Mouse (Mus musculus) CH12.LX (cell line): Measurements from ENCODE around the gene Tmem115. TPM values are rescaled to one million over a fixed set of nuclear protein-coding genes. Genes with fewer than 3 reads are reported as not detected.

Source experiments
- DNase-seq: peaks from one replicate; pipeline ENCODE4 v3.0.0-alpha.2; 2013; ENCODE audit errors: extremely low read depth
- H3K27ac ChIP-seq: 2 replicates; pipeline ENCODE4 v1.5.1; 2012; ENCODE audit warnings: low read depth, mild to moderate bottlenecking, control low read depth, moderate library complexity; ENCODE audit not compliant: insufficient read depth
- H3K27me3 ChIP-seq: replicated peaks from 2 replicates; pipeline ENCODE3; 2012; ENCODE audit warnings: inconsistent platforms
- H3K36me3 ChIP-seq, 2 experiments: replicated peaks in 1 of 2; 2 replicates each; pipeline versions ENCODE3 to v1.6.1; 2012; ENCODE audit warnings: inconsistent platforms in 1 of 2, low read length in 1 of 2, mild to moderate bottlenecking in 1 of 2, mixed read lengths in 1 of 2, moderate library complexity in 1 of 2; ENCODE audit not compliant: control insufficient read depth in 1 of 2, insufficient read depth in 1 of 2
- H3K4me1 ChIP-seq, 2 experiments: 2 replicates each; pipeline ENCODE4 v1.6.1; 2012; ENCODE audit warnings: inconsistent platforms in 1 of 2, moderate library complexity in 1 of 2; ENCODE audit not compliant: insufficient read depth in 2 of 2, control insufficient read depth in 1 of 2
- H3K4me2 ChIP-seq: 2 replicates; pipeline ENCODE4 v1.6.1; 2012; ENCODE audit warnings: low read depth, mild to moderate bottlenecking, control low read depth; ENCODE audit not compliant: poor library complexity, insufficient read depth, severe bottlenecking
- H3K4me3 ChIP-seq, 3 experiments: fragments of 150-350 bp in 1 of 3; sonication (generic) in 1 of 3; replicated peaks in 1 of 3; 2 replicates each; pipeline versions ENCODE3 to v1.5.1; 2011 to 2012; ENCODE audit warnings: low read depth in 2 of 3, low read length in 2 of 3, mild to moderate bottlenecking in 2 of 3, moderate library complexity in 2 of 3, control low read depth in 1 of 3, improper control_type of control experiment in 1 of 3, inconsistent platforms in 1 of 3, mixed read lengths in 1 of 3; ENCODE audit not compliant: poor library complexity in 1 of 3
- H3K79me2 ChIP-seq: replicated peaks from 2 replicates; pipeline ENCODE4 v1.6.1; 2012; ENCODE audit warnings: mild to moderate bottlenecking, moderate library complexity; ENCODE audit not compliant: control insufficient read depth, poor library complexity, insufficient read depth, severe bottlenecking; ENCODE audit errors: extremely low read depth
- H3K9ac ChIP-seq: 2 replicates; pipeline ENCODE4 v1.6.1; 2012; ENCODE audit warnings: low read depth, mild to moderate bottlenecking, control low read depth, moderate library complexity; ENCODE audit not compliant: insufficient read depth
- H3K9me3 ChIP-seq: replicated peaks from 2 replicates; pipeline ENCODE3; 2012; ENCODE audit warnings: low read length, inconsistent platforms, mixed read lengths
- BHLHE40 ChIP-seq: IDR thresholded peaks from 2 replicates; pipeline ENCODE4 v1.6.1; 2011; ENCODE audit warnings: mild to moderate bottlenecking, low read depth, low read length, improper control_type of control experiment
- CHD1 ChIP-seq: IDR thresholded peaks from 2 replicates; pipeline ENCODE4 v1.6.1; 2012; ENCODE audit warnings: low read depth, low read length, improper control_type of control experiment, inconsistent platforms
- CHD2 ChIP-seq: IDR thresholded peaks from 2 replicates; pipeline ENCODE4 v1.6.1; 2011; ENCODE audit warnings: low read length, improper control_type of control experiment
- ELF1 ChIP-seq: IDR thresholded peaks from 2 replicates; pipeline ENCODE4 v1.6.1; 2014; ENCODE audit warnings: low read depth, mild to moderate bottlenecking, inconsistent platforms, low read length, improper control_type of control experiment
- IRF4 ChIP-seq: IDR thresholded peaks from 2 replicates; pipeline ENCODE4 v1.6.1; 2014; ENCODE audit warnings: low read depth, mild to moderate bottlenecking, inconsistent platforms, low read length, improper control_type of control experiment
- JUN ChIP-seq: IDR thresholded peaks from 2 replicates; pipeline ENCODE4 v1.6.1; 2011; ENCODE audit warnings: low read depth, mild to moderate bottlenecking, low read length, improper control_type of control experiment, moderate library complexity; ENCODE audit not compliant: insufficient read depth
- MAZ ChIP-seq: IDR thresholded peaks from 2 replicates; pipeline ENCODE4 v1.6.1; 2012; ENCODE audit warnings: low read depth, mild to moderate bottlenecking, inconsistent platforms, low read length, improper control_type of control experiment, moderate library complexity
- MEF2A ChIP-seq: IDR thresholded peaks from 2 replicates; pipeline ENCODE4 v1.6.1; 2014; ENCODE audit warnings: low read depth, mild to moderate bottlenecking, inconsistent platforms, low read length, improper control_type of control experiment, borderline replicate concordance
- MXI1 ChIP-seq: IDR thresholded peaks from 2 replicates; pipeline ENCODE4 v1.6.1; 2011; ENCODE audit warnings: mild to moderate bottlenecking, low read depth, low read length, improper control_type of control experiment
- MYC ChIP-seq: IDR thresholded peaks from 2 replicates; pipeline ENCODE4 v1.6.1; 2011; ENCODE audit warnings: low read depth, mild to moderate bottlenecking, improper control_type of control experiment, low read length
- NRF1 ChIP-seq: IDR thresholded peaks from 2 replicates; pipeline ENCODE4 v1.6.1; 2014; ENCODE audit warnings: low read depth, mild to moderate bottlenecking, inconsistent platforms, low read length, improper control_type of control experiment, moderate library complexity
- PAX5 ChIP-seq: IDR thresholded peaks from 2 replicates; pipeline ENCODE4 v1.6.1; 2012; ENCODE audit warnings: low read length, inconsistent platforms, mixed read lengths
- POLR2AphosphoS2 ChIP-seq: IDR thresholded peaks from 2 replicates; pipeline ENCODE4 v1.6.1; 2011; ENCODE audit warnings: low read depth, low read length, improper control_type of control experiment
- SIN3A ChIP-seq: IDR thresholded peaks from 2 replicates; pipeline ENCODE4 v1.6.1; 2012; ENCODE audit warnings: low read length, improper control_type of control experiment, inconsistent platforms
- TCF12 ChIP-seq: IDR thresholded peaks from 2 replicates; pipeline ENCODE4 v1.6.1; 2014; ENCODE audit warnings: low read depth, mild to moderate bottlenecking, inconsistent platforms, low read length, improper control_type of control experiment
- UBTF ChIP-seq: IDR thresholded peaks from 2 replicates; pipeline ENCODE4 v1.6.1; 2012; ENCODE audit warnings: low read depth, mild to moderate bottlenecking, inconsistent platforms, low read length, improper control_type of control experiment, moderate library complexity
- USF1 ChIP-seq: IDR thresholded peaks from 2 replicates; pipeline ENCODE4 v1.6.1; 2014; ENCODE audit warnings: low read depth, mild to moderate bottlenecking, inconsistent platforms, low read length, improper control_type of control experiment
- ZC3H11A ChIP-seq: IDR thresholded peaks from 2 replicates; pipeline ENCODE4 v1.6.1; 2012; ENCODE audit warnings: low read depth, mild to moderate bottlenecking, inconsistent platforms, low read length, improper control_type of control experiment
- ZMIZ1 ChIP-seq: IDR thresholded peaks from 2 replicates; pipeline ENCODE4 v1.6.1; 2012; ENCODE audit warnings: low read depth, mild to moderate bottlenecking, inconsistent platforms, low read length, improper control_type of control experiment
- ZNF384 ChIP-seq: IDR thresholded peaks from 2 replicates; pipeline ENCODE4 v1.6.1; 2012; ENCODE audit warnings: low read depth, low read length, improper control_type of control experiment, inconsistent platforms
- dilution Hi-C: fragments of 300-500 bp; cut with MboI; formaldehyde crosslinking; loops from 2 replicates; pipeline ENCODE4 v1.14.3; 2020; ENCODE audit warnings: low sequenced_read_pairs; ENCODE audit not compliant: extremely low pct_unique_long_range_greater_than_20kb, extremely low pct_ligation_motif_present
- in situ Hi-C: fragments of 300-500 bp; cut with MboI; formaldehyde crosslinking; loops from 3 replicates; pipeline ENCODE4 v1.14.3; 2019; ENCODE audit warnings: low sequenced_read_pairs, low pct_ligation_motif_present, low pct_unique_long_range_greater_than_20kb, mixed read lengths
- polyA plus RNA-seq: library from polyadenylated mRNA; unstranded; fragments of >175 nt; gene quantifications from 2 replicates; pipeline ENCODE4 v1.2.1, GENCODE M21; 2012; ENCODE audit warnings: low read depth; ENCODE audit not compliant: insufficient read length
- total RNA-seq, 2 experiments: library from RNA; depleted of rRNA; stranded (reverse); fragments of 300-350 nt in 1 of 2; fragments of >200 nt in 1 of 2; gene quantifications; 2 replicates each; pipeline ENCODE4 v1.2.3; 2012 to 2014

The Tmem115 gene
- total and polyA plus RNA-seq, 3 experiments = 12.6 to 17.9 (median 13.0) TPM

DNA sequence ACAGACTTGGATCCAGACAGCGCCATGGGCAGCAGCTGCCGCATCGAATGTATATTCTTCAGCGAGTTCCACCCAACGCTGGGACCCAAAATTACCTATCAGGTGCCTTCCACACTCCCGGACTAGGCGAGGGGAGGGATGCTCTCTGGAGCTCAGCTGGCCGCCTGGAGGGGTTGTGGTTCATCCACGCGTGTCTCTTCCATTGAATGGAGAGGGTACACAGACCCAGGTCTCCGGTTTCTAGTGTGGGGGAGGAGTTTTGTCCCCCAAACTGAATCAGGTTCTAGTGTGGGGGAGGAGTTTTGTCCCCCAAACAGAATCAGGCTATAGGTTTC, 8.6 kb downstream of the Tmem115 start:
- in situ Hi-C loops = no loop called here
- peaks cover 47 to 58% of the 10 kb centered on the region in 2 experiments for H3K36me3 ChIP-seq
- H3K27me3 ChIP-seq = no peaks in the 10 kb centered on the region
- dilution Hi-C loops = no loop called here
- DNase-seq = no peak
- peak overlapping the region; percentile 77 for H3K9ac ChIP-seq
- peaks cover 5 to 40% of the 10 kb centered on the region in 2 experiments; a peak in 2 of 4 replicates for H3K4me1 ChIP-seq
- H3K79me2 ChIP-seq = peaks cover 3% of the 10 kb centered on the region; the same call in 1 of the 2 replicates
- H3K9me3 ChIP-seq = no peaks in the 10 kb centered on the region
- peak overlapping the region; percentile 95 for H3K4me2 ChIP-seq
- no peak overlapping the region for H3K27ac ChIP-seq
- H3K4me3 ChIP-seq = peak overlapping the region; percentile 63 to 76 (median 70)
- TF ChIP-seq TCF12 (0 out of 2 replicates have a peak, but pooled peaks have one; percentile 5), ZNF384 (no peak), MXI1 (peak; percentile 33; the same call in 1 of the 2 replicates), MEF2A (0 out of 2 replicates have a peak, but pooled peaks have one; percentile 8), IRF4 (0 out of 2 replicates have a peak, but pooled peaks have one; percentile 2), BHLHE40 (peak; percentile 33), SIN3A (peak; percentile 67), NRF1 (no peak), POLR2AphosphoS2 (no peak), ZMIZ1 (peak; percentile 68; the same call in 1 of the 2 replicates)

DNA sequence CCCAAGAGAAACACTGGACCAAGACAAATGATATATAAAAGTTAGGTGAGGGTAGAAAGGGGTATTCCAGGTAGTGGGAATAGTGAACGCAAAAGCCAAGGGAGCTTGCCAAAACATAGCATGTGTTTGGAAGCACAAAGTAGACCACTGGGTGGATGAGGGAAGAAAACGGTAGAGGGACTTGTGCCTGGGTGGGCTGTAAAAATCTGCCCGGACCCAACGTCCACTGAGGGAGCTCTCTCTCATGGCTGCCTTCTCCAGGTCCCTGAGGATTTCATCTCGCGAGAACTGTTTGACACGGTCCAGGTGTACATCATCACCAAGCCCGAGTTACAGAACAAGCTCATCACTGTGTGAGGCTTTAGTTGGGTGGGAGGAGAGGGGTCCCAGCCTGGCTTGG, 9.0 kb downstream of the Tmem115 start:
- H3K9ac ChIP-seq = peak overlapping the region; percentile 77
- dilution Hi-C loops = no loop called here
- H3K79me2 ChIP-seq = no peaks in the 10 kb centered on the region; the same call in 1 of the 2 replicates
- in situ Hi-C loops = no loop called here
- no peak overlapping the region for H3K27ac ChIP-seq
- TF ChIP-seq POLR2AphosphoS2 (no peak), CHD2 (peak; percentile 75)
- H3K4me2 ChIP-seq = peak overlapping the region; percentile 95
- H3K9me3 ChIP-seq = no peaks in the 10 kb centered on the region
- DNase-seq = no peak
- no peaks in the 10 kb centered on the region for H3K27me3 ChIP-seq
- peaks cover 44 to 54% of the 10 kb centered on the region in 2 experiments for H3K36me3 ChIP-seq
- H3K4me3 ChIP-seq = peak overlapping the region; percentile 63 to 76 (median 70)
- peaks cover 5 to 40% of the 10 kb centered on the region in 2 experiments; a peak in 2 of 4 replicates for H3K4me1 ChIP-seq

DNA sequence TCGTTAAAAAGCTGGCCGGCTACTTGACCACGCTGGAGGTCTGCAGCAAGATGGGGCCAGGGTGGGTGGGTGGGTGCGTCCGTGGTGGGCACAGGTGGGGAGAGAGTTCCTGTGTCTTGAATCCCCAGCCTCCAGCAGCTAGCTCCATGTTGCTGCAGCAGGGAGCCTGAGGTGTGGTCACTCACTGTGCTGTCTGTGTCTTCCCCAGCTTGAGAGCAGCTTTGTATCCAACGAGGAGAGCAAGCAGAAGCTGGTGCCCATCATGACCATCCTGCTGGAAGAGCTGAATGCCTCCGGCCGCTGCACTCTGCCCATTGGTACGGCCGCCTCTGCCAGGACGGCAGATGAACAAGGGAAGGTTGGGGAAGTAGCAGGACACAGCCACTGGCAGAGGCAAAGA, 9.6 kb downstream of the Tmem115 start:
- Histone ChIP-seq H3K4me2 (no peak overlapping the region), H3K27ac (no peak overlapping the region), H3K9ac (no peak overlapping the region), H3K4me1 (peaks cover 5 to 45% of the 10 kb centered on the region in 2 experiments; a peak in 2 of 4 replicates), H3K79me2 (no peaks in the 10 kb centered on the region), H3K9me3 (no peaks in the 10 kb centered on the region), H3K27me3 (no peaks in the 10 kb centered on the region), H3K4me3 (no peak overlapping the region), H3K36me3 (peaks cover 38 to 48% of the 10 kb centered on the region in 2 experiments)
- in situ Hi-C loops (no loop called here), dilution Hi-C loops (no loop called here)
- no peak for DNase-seq
- no peak for TF ChIP-seq JUN
- no peak for TF ChIP-seq ELF1
- TF ChIP-seq CHD1 = no peak
- no peak for TF ChIP-seq PAX5
- TF ChIP-seq TCF12 = no peak
- TF ChIP-seq UBTF = no peak
- no peak for TF ChIP-seq MAZ
- TF ChIP-seq CHD2 = no peak
- no peak for TF ChIP-seq ZC3H11A
- no peak for TF ChIP-seq USF1
- TF ChIP-seq MYC = no peak
